Mouse (Mus musculus): ENCODE results near the gene Sergef.

Gene Sergef

DNA sequence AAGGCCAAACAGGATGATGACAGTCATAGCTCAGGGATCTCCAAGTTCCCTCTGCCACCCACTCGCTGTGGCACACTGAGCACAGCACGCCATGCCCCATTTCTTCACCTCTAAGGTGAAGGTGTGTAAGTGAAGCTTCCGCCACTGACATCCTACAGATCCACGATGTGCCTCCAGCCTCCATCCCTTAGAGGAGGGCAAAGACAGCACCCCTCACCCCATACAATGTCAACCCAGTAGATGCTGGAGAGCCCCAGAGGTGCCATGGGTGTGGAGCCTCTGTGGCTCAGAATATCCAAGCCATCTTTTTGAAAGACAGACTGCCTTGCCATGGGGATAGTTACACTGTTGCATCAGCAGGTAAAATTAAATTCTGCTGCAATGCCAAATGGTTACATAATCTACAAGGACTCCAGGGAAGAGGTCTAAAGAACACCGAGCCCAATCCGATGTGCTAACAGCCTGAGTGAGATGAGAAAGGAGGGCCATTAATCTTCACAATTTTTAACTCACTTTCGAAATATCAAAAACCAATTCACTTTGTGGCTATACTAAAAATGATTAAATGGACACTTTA is 23.1 kb downstream of the Sergef start:
- no peak for DNase-seq (ENCODE audit: low spot score in 2 of 2)

- DNase-seq (ENCODE audit: low spot score in 2 of 2), result no peak
Observed at GRCm38 (mm10) chr7:46615256-46615977, 24.2 kb downstream of the Sergef start.

DNA sequence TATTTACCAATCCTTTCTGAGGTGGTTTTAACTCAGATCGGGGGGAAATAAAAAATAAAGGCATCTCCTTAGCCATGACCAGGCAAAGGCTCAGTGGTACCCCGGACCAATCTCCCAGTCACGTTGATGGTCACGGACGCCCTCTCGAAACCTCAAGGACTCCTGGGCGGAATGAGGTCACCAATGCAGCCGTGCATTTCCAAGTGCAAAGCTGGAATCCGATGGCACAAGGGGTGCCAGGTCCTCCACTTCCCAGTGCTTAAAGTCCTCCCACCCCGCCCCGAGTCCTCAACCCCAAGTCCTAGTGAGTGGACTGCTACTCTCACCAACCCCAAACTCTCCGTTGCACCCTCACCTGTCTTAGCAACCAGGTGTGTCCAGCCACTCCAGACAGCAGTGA is 25.3 kb downstream of the Sergef start:
- DNase-seq (ENCODE audit: low spot score in 2 of 2), result no peak

- no peak for DNase-seq (ENCODE audit: low spot score in 2 of 2)
Observed at GRCm38 (mm10) chr7:46613091-46613490, 26.5 kb downstream of the Sergef start.

- DNase-seq (ENCODE audit: low spot score in 2 of 2), result no peak
Observed at GRCm38 (mm10) chr7:46612421-46612937, 27.1 kb downstream of the Sergef start.

GRCm38 (mm10) chr7:46611970-46612369 is 27.6 kb downstream of the Sergef start:
- DNase-seq (ENCODE audit: low spot score in 2 of 2), result no peak

DNA sequence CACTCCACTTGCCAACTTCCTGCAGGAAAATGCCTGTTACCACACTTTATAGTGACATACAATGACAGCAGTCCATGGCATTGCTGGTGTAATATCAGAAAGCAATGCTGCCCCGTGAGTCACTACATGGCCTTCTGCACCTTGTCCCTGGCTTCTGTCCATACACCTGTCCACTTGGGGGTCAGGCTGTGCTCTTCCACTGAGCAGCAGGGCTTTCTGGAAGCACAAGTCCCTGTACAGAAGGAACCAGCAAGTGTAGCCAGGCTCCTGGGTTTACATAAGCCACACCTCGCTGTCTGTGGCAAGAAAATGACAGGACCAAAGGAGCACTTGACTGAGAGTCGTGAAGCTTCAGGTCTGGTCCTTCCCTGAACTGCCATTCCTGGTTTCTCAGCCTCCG is 30.3 kb downstream of the Sergef start:
- no peak for DNase-seq (ENCODE audit: low spot score in 2 of 2)

DNA sequence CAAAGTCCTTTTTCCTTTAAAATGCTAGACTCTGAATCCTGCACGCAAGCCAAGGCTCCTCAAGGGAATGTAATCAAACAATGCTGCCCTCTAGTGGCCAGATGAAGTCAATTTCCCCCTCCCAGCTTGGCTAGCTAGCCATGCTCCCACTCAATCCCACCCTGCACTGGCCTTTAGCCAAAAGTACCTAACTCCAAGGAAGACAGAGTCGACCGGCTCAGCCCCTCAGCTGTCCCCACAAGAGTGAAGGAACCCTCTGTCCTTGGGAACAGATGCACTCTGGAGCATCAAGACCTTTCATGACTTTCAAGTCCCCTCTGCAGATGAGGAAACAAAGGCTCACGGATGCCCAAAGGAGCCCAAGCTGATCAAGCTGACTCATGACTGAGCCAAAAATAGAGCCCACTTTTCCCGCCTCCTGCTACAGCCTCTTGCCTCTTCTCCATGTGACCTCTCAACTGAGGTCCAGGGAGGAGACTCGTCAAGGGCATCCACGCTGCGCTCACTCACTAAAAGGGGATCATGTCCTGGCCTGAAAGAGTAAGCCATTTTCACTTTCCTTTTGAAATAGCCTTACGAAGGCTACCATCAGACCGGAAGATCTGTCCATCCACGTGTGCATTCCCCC is 32.1 kb downstream of the Sergef start:
- peak in 1 of 2 experiments; percentile 71 for DNase-seq (ENCODE audit: low spot score in 2 of 2)

- DNase-seq (ENCODE audit: low spot score in 2 of 2), result no peak
Observed at GRCm38 (mm10) chr7:46607031-46607426, 32.6 kb downstream of the Sergef start.

DNA sequence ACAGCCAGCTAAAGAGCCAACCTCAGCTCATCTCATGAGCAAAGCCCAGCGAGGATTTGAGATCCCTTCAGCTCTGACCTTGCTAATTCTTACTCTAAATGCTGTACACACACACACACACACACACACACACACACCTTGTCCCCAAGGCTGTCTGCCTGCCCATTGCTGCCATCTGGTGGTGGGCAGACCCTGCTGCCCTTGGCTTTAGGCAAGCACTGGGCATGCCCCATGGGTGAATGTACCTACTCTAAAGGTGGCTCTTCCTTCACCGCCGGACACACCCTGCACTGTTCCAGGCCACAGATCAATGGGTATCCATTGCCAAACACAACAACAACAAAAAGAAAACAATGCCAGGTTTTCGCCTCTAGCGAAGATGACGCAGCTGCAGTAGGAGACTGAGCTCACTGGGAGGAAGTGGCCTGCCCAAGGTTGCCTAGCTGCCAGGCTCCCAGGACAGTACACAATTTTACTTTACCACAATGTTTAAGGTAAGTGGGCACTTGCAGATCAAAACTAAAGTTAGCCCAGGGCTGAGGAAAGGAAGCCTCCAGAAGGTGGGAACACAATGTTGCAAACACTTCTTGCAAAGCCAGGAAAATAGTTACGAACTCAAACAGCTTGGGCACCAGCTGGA is 33.1 kb downstream of the Sergef start:
- peak; percentile 73 to 87 for DNase-seq (ENCODE audit: low spot score in 2 of 2)

DNA sequence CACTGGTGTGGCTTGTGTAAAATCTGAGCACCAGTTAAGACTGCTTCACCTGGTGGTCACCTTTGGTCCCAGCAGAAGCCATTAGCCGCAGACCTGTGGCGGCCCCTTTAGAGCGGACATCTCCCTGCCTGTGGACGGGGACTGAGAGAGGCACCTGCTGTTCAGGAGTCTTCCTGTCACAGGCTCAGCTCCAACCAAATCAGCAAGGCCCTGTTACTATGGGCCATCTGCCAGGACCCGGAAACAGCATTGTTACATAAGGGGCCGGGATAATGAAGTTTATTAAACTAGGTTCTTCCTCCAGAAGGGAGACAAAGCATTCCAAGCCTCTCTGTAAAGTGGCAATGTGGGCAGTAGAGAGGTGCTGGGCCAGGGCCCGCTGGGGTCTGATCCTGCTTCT is 36.6 kb downstream of the Sergef start:
- DNase-seq (ENCODE audit: low spot score in 2 of 2), result no peak

- peak; percentile 41 to 64 for DNase-seq (ENCODE audit: low spot score in 2 of 2)
Observed at GRCm38 (mm10) chr7:46602079-46602478, 37.5 kb downstream of the Sergef start.

GRCm38 (mm10) chr7:46601097-46601496 is 38.5 kb downstream of the Sergef start:
- no peak for DNase-seq (ENCODE audit: low spot score in 2 of 2)

- no peak for DNase-seq (ENCODE audit: low spot score in 2 of 2)
Observed at GRCm38 (mm10) chr7:46597006-46597405, 42.6 kb downstream of the Sergef start.

GRCm38 (mm10) chr7:46591546-46591945 is 48.1 kb downstream of the Sergef start:
- no peak for DNase-seq (ENCODE audit: low spot score in 2 of 2)

DNA sequence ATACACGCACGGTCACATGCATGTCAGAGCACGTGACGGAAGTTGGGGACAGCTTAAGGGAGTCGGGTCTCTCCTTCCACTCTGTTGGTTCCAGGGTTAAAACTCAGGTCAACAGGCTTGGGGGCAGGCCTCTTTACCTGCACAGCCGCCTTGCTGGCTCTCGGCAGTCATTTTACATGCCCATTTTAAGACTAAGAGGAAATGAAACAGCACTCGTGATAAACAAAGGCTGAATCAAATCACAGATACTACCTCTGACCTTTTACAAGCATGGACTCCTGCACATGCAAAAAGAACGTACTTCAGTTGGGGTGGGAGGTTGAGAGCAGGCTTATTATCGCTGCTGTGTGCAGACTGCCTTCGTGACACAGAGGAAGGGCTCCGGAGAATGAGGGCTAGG is 50.4 kb downstream of the Sergef start:
- DNase-seq (ENCODE audit: low spot score in 2 of 2), result no peak

DNA sequence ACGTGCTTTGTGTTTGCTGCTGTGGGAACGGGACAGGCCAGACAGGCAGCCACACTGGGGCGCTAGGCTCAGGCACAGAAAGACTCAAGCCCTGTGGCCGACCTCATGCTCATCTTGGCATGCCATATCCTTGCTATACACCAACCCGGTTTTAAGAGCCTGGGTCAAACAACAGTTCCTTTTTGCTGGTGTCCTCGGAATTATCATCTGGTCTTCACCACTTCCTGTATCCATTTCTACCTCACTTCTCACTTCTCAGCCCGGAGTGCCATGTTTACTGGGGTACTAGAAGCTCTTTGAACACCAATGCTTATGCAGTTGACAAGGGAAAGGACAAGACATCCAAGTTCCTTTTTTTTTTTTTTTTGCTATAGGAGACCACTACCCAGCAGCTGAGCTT is 51.6 kb downstream of the Sergef start:
- no peak for DNase-seq (ENCODE audit: low spot score in 2 of 2)

DNA sequence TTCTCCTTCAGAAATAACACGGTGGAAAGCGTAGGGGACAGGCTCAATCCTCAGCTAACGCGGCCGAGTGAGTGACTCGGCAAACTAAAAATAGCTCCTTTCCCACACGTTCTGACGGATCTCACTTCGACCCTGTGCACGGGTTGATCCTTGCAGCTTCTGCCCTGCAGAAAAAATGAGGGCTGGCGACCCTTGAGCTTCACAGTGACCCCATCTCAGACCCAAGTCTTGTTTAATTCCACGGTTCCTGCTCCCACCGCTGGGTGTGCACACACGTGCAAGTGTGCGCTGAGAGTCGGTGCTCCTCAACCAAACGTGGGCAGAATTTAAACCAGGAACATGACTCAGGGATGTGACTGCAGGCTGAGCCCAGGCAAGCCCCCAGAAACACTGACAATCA is 52.1 kb downstream of the Sergef start:
- no peak for DNase-seq (ENCODE audit: low spot score in 2 of 2)

DNA sequence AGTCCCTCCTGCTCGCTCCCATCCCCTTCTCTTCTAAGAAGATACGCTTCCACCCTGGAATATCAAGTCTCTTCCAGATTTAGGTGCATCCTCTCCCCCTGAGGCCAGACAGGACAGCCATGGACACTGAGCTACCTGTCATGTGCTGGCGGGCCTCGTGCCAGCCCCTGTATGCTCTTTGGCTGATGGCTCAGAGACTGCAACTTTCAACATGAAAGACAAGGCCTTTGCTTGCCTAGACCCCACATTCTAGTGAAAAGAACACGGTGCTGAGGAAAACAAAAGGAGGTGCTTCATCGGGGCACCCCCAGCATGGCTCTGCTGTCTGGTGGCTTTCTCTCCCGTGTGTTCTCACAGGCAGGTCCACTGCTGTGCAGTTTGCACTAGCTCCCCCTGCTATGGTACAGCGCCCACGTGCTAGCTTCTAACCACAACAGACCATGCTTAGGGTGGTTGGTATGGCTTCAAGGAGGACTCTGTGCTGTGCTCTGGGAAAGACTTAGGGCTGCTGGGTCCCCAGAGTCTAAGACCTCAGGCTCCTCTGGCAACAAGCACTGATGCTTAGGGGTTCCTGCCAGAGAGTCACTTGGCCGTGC is 52.9 kb downstream of the Sergef start:
- DNase-seq (ENCODE audit: low spot score in 2 of 2), result no peak

GRCm38 (mm10) chr7:46582750-46583149 is 56.9 kb downstream of the Sergef start:
- DNase-seq (ENCODE audit: low spot score in 2 of 2), result no peak

DNA sequence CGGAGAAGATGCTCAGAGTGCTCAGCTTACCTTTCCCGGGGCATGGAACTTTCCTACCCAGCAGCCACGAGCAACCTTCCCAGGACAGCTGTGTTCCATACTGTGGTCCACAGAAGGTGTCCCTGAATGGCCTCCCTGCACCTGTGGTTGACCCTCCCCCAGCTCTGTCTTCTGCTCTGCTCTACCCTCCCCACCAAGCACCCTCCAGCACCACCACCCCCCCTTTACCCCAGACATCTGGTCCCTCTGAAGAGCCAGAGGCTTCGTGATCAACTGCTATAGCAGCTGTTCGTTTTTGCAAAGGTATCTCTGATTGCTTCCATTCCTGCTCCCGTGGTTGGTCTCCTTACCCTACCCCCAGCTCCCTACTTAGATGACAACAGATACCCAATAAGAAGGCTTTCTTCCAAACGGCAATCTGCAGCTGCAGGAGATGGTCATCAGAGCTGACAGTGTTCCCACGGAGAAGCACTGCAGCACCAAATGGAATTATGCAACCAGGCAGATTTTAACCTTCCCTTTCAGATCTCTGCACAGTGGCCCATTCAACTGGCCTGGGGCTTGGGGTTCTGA is 58.2 kb downstream of the Sergef start:
- DNase-seq (ENCODE audit: low spot score in 2 of 2), result no peak

DNA sequence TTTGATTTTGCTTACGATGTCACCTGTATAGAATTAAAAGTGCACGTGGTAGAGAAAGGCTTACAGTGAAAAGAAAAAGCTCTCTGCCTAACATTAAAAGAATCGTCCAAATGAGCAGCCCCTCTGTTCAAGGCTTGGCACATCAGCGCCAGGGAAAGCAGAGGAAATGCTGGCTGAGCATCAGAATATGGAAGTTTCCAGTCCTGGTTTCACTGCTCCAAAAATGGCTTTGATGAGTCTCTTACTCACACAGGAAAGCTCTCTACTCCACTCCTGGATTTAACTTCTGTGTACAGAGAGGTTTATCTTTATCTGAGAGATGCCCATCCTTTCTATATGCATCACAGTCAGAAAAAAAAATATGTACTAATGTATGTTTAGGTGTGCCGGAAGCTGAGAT is 61.5 kb downstream of the Sergef start:
- no peak for DNase-seq (ENCODE audit: low spot score in 2 of 2)

All from cerebellum, postnatal 4 days (tissue).